Mouse (Mus musculus) embryo, embryonic 11 days (tissue): ENCODE data around the gene Zmynd10.

Experiments used
- DNase-seq: peaks from one replicate; pipeline ENCODE4 v3.0.0-alpha.2; 2015

Gene Zmynd10

DNA sequence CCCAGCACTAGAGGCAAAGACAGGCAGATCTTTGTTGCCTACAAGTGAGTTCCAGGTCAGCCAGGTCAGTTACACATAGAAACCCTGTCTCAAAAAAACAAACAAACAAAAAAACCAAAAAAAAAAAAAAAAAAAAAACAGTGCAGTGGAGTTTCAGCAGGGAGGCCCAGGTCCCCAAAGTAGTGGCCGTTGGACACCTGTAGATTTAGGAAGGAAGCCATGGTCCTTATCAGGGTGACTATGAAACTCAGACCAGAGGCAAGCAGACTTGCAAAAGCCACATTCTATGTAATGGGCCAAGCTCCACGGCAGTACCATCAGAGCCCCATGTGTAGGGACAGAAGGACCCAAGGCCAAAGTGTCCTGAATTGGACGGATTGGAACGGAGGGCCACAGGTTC lies 34.5 kb downstream of the Zmynd10 start:
- DNase-seq = no peak

DNA sequence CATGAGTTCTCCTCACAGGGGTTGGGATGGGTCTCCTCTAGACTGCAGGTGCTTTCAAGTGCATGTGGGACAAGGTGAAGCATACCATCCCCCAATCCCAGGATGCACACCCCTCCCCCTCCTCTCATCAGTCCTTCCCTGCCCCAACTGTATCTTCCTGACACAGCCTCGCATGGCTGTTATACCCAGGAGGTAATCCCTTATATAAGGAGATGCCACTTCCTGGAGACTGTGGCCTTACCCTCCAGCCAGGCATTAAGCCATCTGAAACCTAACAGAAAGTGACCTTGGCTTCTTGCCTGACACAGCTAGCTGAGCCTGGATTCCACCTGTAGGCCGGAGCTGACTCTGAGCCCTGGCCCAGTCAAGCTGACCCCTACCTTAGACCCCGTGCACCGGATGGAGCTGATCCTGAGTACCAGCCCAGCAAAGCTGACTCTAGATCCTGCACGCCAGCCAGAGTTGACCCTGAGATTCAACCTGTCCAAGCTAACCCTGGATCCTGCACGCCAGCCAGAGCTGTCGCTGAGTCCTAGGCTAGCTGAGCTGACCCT lies 35.5 kb downstream of the Zmynd10 start:
- no peak for DNase-seq

DNA sequence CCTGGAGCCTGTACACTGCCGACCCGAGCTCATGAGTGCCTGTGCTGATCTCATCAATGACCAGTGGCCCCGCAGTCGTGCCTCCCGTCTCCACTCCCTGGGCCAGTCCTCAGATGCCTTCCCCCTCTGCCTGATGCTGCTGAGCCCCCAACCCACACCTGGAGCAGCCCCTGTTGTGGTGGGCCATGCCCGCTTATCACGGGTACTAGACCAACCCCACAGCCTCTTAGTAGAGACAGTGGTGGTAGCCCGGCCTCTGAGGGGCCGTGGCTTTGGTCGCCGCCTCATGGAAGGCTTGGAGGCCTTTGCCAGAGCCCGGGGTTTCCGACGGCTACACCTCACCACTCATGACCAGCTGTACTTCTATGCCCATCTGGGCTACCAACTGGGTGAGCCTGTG lies 36.1 kb downstream of the Zmynd10 start:
- DNase-seq = no peak

DNA sequence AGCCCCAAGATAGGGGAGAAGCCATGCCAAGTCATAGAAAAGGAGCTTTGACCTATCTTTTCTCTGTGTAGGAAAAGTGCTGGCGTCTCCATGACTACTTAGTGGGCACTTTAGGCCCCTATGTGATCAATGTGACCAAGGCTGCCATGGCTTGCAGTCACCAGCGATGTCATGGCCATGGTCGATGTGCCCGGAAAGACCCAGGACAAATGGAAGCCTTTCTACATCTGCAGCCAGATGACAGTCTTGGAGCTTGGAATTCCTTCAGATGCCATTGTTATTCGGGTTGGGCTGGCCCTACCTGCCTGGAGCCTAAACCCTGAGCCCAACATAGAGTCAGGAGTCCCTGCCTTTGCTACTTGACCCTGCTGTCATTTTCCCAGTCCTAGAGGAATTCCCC lies 39.4 kb downstream of the Zmynd10 start:
- no peak for DNase-seq

DNA sequence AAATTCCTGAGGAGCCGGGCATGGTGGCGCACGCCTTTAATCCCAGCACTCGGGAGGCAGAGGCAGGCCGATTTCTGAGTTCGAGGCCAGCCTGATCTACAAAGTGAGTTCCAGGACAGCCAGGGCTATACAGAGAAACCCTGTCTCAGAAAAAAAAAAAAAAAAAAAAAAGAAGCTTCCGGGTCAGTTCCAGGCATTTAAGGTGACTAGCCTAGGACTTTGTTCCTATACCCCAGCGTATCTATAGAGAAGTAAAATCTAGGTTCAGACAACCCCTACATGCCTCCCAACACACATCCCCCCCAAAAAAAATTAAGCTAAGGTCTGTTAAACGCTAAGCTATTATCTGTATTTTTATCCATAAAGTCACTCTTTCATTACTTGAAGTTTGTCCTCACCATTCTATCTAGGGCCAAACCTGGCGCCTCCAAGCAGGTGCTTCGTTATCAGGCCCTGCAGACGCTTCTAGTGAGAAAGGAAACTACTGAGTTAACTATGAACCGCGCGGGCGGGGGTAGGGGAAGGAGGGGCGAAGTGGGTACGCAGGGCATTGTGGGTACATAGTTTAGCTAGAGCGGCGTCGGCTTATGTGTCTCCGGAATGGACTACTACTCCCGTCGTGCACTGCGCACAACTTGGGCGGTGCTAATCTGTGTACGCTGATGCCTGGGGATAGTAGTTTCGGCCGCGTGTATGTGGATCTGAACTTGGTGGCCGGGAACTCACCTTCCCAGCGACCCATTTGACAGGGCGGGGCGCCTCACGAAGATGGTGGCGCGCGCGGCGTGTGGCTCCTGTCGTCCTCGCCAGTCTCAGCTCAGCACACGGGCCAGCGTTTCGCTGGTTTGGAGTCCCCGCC lies 40.1 kb downstream of the Zmynd10 start, which contains the start of gene Ifrd2:
Gene Ifrd2, plus strand, starts transcription at position 669 of the 859 bp plus-strand sequence.
- peak; percentile 99 for DNase-seq

DNA sequence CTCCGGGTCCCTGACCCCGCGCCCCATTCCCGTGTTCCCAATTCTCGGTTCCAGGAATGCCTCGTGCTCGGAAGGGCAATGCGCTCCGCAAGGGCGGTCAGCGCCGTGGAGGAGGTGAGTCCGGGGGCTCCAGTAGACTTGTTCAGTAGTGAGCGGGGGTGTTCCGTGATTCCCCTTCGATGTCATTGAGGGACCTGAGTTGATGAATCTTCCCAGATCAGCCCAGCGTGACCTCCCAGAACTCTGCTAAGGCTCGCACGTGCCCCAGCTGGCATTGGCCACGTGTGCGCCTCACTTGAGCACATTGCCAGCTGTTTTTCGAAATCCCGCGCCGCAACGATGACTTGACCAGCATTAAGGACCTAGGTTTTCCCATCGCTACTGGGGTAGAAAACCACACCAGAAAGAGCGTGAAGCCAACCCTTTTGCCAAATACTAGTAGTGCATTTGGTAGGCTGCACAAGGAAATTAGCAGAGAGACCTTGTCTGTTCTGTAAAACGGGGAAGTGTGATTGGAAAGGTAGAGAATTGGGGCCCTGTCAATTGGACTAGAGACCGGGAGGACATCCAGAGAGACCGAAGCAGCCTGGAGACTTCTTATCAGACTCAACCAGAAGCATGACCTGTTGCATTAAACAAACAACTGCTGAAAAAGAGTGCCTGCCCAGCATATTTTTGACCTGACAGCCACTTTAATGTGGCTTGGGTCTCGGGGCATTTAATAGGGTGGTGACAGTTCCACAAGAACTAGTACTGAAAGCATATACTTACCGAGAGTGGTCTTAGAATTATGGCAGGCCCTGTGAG lies 40.9 kb downstream of the Zmynd10 start:
- DNase-seq = peak; percentile 68

- no peak for DNase-seq
Observed at GRCm38 (mm10) chr9:107590058-107590772, 43.1 kb downstream of the Zmynd10 start.

- no peak for DNase-seq
Observed at GRCm38 (mm10) chr9:107590773-107591060, 43.6 kb downstream of the Zmynd10 start.

DNA sequence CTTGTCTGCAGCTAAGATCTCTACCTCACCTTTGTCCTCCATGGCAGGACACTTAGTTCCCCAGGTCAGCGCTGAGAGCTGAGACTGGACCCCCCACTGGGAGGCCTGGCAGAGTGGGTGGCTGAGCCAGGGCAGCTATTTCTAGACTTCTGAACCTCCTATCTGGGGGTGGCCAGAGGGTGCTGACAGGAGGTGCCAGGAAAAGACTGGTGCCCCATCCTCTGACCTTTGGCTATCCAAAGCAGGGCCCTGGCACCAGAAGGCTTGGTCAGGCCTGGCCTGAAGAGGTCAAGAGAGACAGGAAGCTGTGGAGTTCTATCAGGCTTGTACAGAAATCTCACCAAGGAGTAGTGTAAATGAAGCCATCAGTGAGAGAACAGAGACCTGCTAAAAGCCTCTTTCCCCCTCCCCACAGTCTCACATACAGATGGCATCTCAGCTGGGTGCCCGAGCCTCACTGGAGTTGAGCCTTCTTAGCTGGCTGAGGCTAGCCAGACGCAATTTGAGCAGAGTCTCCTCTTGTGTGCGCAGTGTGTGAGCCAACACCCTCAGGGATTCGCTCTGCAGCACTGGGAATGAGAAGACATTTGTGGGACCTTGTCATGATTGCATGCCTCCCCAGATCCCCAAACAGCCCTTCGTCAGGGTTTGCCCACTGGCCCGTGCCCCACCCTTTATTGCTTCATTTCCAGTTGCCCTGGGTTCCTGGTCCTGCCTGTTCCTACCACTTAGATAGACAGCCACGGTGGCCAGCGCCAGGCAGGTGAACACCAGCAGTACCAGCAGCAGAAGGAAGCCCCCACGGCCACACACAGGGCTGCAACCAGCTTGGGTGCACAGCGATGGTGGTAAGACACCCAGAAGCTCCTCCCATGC lies 46.2 kb downstream of the Zmynd10 start:
- no peak for DNase-seq

DNA sequence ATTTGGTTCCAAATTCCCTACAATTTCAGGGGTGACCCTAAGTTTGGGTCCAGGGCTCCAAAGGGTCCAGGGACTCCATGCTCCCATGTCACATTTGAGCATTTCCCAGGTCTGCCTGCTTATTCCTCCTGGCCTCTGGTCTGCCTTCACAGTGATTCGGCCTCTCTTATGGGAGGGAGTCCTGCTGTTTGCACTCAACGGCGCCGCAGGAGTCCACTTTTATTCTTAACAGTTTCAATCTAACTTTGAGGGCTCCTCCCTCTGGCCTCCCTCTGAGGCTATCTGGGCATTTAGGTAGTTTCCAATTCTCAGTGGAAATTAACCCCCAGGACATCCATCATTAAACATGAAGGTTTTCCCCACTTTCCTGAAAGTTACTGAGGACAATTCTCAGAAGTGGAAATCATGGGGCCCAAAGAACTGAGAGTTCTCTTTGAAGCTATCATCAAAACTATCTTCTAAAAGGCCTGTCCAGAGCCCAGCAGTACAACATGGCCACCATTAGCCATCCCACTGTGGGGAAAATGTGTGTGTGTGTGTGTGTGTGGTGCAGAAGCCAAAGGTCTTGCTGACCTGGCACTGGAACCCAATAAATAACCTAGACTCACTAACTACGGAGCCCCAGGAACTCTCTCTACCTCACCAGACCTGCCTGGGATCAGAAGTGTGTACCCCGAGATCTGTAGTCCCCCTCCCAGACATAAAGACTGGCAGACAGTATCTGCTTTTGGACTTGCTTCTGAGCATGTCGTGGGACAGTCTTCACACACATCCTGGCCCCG lies 47.4 kb downstream of the Zmynd10 start:
- DNase-seq = no peak

DNA sequence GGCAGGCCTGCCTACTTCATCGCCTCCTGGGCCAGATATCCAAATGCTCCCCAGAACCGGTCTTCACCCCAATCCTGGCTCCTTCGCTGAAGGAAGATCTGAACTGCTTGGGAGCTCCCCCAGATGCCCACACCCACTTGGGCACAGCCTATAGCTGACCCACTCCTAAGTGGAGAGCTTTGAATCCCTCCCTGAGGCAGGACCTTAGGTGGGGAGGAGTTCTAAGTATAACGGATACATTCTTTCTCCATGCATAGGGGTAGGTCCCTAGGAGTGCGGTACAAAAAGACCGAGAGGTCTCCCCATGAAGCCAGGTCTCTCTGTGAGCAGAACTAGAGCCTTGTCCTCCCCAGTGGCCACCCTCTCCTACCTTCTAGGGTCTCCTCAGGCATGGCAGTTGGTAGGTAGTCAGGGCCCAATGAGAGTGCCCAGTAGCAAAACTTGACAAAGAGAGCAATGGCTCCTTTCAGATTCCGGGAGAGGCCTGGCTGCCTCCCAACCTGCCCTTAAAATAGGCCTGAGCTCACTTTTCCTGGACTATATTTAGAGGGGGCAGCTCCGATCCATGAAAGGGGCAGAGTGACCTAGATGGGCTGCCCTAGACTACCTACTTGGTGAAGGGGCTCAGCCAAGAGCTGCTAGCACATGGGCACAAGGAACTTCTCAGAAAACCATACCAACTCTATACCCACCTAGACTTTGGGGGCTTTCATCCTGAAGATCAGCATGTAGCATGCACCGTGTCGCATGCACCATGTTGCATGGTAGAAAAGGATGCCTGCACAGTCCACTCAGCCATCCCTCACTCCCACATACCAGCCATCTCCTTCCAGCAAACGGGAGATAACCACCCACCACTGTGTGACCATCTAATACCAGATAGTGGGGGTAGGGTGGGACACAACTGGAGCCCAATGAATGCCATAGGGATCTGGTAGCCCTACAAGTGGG lies 49.8 kb downstream of the Zmynd10 start:
- DNase-seq = no peak

- no peak for DNase-seq
Observed at GRCm38 (mm10) chr9:107598385-107598784, 51.3 kb downstream of the Zmynd10 start.

DNA sequence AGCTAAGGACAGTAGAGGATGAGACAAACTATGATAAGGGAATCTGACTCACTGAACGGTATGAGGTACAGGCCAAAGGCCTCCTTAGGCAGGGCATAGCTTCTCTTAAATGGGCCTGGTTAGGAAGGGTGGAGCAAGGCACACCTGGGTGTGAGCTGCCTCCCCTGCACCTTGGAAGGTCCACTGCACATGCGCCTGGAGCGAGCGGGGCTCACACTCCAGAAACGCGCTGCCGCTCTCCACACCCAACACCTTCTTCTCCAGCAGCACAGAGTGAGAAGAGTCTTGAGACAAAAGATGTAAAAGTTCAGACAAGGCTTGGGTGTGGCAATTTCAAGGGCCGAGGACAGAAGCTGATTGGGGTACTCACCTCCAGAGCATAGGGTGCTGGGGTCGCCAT lies 52.3 kb downstream of the Zmynd10 start:
- DNase-seq = no peak

GRCm38 (mm10) chr9:107599842-107600241 lies 52.7 kb downstream of the Zmynd10 start:
- no peak for DNase-seq

DNA sequence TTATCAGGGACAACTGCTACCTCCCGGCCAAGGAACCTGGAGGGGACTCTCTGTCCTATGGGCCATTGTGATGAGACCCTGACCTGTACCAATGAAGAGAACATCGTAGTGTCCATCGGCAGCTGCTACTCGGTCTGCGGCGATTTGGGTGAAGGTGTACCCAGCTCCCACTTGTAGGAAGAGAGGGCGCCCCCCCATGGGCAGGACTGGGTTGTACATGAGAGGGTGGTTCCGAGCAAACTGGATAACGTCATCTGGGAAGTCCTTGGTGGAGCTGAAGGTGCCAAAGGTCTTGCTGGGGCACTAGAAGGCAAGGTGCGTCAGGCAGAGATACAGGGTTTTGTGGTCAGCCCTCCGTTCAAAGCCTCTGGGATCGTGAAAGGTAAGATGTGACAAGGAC lies 53.6 kb downstream of the Zmynd10 start:
- DNase-seq = no peak
